Mouse (Mus musculus): ENCODE results near the gene Sh3yl1.

DNA sequence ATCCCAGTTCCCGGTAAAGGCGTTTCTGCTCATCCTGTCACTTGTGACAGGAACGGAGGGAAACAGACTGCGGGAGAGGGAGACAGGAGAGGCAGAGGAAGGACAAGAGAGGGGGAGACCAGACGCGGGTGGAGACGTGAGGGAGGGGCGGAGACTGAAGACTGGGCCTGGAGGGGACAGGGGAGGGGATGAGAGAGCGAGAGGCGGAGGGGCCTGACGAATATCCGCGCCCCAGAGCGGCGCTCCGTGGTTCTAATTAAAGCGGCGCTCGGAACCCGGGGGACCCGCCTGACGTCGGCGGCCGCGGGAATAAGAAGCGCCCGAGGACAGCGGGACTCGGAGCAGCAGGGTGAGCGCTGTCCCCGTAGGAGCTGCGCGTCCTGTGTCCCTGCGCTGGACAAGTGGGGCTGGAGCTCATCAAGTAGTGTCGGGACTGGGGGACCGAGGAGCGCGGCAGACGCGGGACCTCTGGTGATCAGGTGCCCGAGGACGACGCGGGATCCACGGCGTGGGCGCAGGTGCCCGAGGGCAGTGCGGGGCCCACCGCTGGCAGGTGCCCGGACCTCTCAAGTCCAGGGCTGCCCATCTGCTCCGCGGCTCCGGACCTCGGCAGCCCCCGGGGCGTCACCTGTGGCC lies 27.4 kb upstream of the Sh3yl1 start, which contains the start of gene Alkal2:
- no peak for TF ChIP-seq CTCF (IDR thresholded peaks at IDR 0.05)
- TF ChIP-seq EP300 (IDR thresholded peaks at IDR 0.05) = no peak

Measured in lung, postnatal 0 days (tissue).